Mouse (Mus musculus): Measurements from ENCODE around the gene Dgkq. TPM values are rescaled to one million over a fixed set of nuclear protein-coding genes. Genes with fewer than 3 reads are reported as not detected.

Dgkq gene
- 6.7 and 11.7 TPM in 2 replicates for polyA plus RNA-seq (2012; ENCODE audit: low replicate concordance)

GRCm38 (mm10) chr5:108668977-108669936, at the start of gene Dgkq:
Gene Dgkq, minus strand, starts transcription at chr5:108669672.

GRCm38 (mm10) chr5:108692271-108692670, 22.8 kb upstream of the Dgkq start, which contains the start of gene Fgfrl1:
Gene Fgfrl1, plus strand, starts transcription at chr5:108692382.

GRCm38 (mm10) chr5:108675251-108675816, 5.9 kb upstream of the Dgkq start, which contains the start of gene Slc26a1:
Gene Slc26a1, minus strand, starts transcription at chr5:108675569.

GRCm38 (mm10) chr5:108659698-108660631, 9.5 kb downstream of the Dgkq start, which contains the start of gene Idua:
Gene Idua, plus strand, starts transcription at chr5:108660331.

GRCm38 (mm10) chr5:108629634-108630483, 39.6 kb downstream of the Dgkq start, which contains the start of the genes Gak and Tmem175:
Gene Gak, minus strand, starts transcription at chr5:108629755.
Gene Tmem175, plus strand, starts transcription at chr5:108629770.

Other genes starting within 250 kb of the Dgkq start
- gene Atp5k, start 235.2 kb downstream of the Dgkq start, polyA plus RNA-seq (2012; ENCODE audit: low replicate concordance): 25.5 and 43.8 TPM in 2 replicates
- gene Mfsd7a, start 220.8 kb downstream of the Dgkq start, polyA plus RNA-seq (2012; ENCODE audit: low replicate concordance): 0.58 and 1.2 TPM in 2 replicates
- gene Pcgf3, start 208.4 kb downstream of the Dgkq start, polyA plus RNA-seq (2012; ENCODE audit: low replicate concordance): 12.2 and 16.4 TPM in 2 replicates
- 0.24 and 0.42 TPM in 2 replicates for gene Cplx1, start 119.6 kb downstream of the Dgkq start, polyA plus RNA-seq (2012; ENCODE audit: low replicate concordance)
- gene Gak, start 39.9 kb downstream of the Dgkq start, polyA plus RNA-seq (2012; ENCODE audit: low replicate concordance): 78.6 and 91.9 TPM in 2 replicates
- 2.8 and 4.8 TPM in 2 replicates for gene Tmem175, start 39.9 kb downstream of the Dgkq start, polyA plus RNA-seq (2012; ENCODE audit: low replicate concordance)
- 19.4 and 24.3 TPM in 2 replicates for gene Idua, start 9.3 kb downstream of the Dgkq start, polyA plus RNA-seq (2012; ENCODE audit: low replicate concordance)
- gene Slc26a1, start 5.9 kb upstream of the Dgkq start, polyA plus RNA-seq (2012; ENCODE audit: low replicate concordance): 0.11 and 2.2 TPM in 2 replicates
- gene Fgfrl1, start 22.7 kb upstream of the Dgkq start, polyA plus RNA-seq (2012; ENCODE audit: low replicate concordance): 4.9 and 9.6 TPM in 2 replicates
- 0.47 TPM in 1 of 2 replicates, not detected in the other for gene Rnf212, start 105.3 kb upstream of the Dgkq start, polyA plus RNA-seq (2012; ENCODE audit: low replicate concordance)
- gene Tmed11, start 125.7 kb upstream of the Dgkq start, polyA plus RNA-seq (2012; ENCODE audit: low replicate concordance): not detected in 2 replicates
- not detected in 2 replicates for gene Vmn2r8, start 139.2 kb upstream of the Dgkq start, polyA plus RNA-seq (2012; ENCODE audit: low replicate concordance)
- not detected in 2 replicates for gene Vmn2r9, start 182.9 kb upstream of the Dgkq start, polyA plus RNA-seq (2012; ENCODE audit: low replicate concordance)